Mouse (Mus musculus): ENCODE measurements at regions not wholly inside any gene's neighbourhood (a gene's known extent, or its start where the extent isn't known, plus 50 kb on each side); places are given as distances from the start of the nearest gene placed in this dataset.
A peak's percentile ranks its signal among the peaks of the same experiment; 100 is the strongest.

DNA sequence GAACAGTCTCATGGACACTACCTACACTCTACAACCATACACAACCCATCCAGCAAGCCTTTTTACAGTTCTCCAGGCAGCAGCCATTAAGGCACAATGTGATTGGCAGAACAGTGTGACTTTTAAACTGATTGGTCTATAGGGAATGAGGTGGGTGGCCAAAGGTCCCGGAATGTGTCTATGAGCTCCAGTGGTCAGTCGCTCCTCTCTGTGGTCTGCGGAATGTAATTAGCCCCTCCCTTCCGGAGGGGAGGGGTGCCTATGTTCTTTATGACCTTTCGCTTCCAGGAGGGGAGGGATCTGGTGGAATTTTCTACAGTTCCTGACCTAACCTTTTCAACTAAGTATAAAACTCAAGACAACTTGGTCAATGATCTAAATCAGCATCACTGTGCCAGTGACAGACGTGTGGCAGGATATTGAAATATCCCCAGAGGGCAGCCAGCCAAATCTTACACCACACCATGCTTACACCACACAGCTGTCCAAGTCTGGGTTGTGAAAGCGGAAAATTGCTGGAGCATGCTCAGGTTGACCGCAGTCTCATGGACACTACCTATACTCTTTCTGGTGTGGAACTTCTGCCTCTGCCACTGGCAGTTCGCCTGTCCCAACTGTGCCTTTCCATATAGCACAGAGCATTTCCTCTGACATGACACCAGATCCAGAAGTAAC lies 84.4 kb upstream of the Col5a2 start:
- no peak for TF ChIP-seq POLR2A (IDR thresholded peaks at IDR 0.05; ENCODE audit: insufficient read length, low read depth)
- no peak for TF ChIP-seq USF1 (IDR thresholded peaks at IDR 0.05; ENCODE audit: low read depth)
- TF ChIP-seq E2F4 (IDR thresholded peaks at IDR 0.05; ENCODE audit: insufficient read depth), result no peak
- TF ChIP-seq MAX (IDR thresholded peaks at IDR 0.05; ENCODE audit: low read depth), result no peak
- no peak for TF ChIP-seq POLR2AphosphoS2 (IDR thresholded peaks at IDR 0.05; ENCODE audit: insufficient read length, low read depth)
- 0 out of 2 replicates have a peak, but pooled peaks have one; percentile 41 for TF ChIP-seq CEBPB (IDR thresholded peaks at IDR 0.05; ENCODE audit: insufficient read depth, poor library complexity, severe bottlenecking)
- no peak for TF ChIP-seq TCF3 (IDR thresholded peaks at IDR 0.05; ENCODE audit: insufficient read length, low read depth)
- no peak for TF ChIP-seq REST (IDR thresholded peaks at IDR 0.05; ENCODE audit: insufficient read depth, insufficient read length)
- no peak for TF ChIP-seq TCF12 (IDR thresholded peaks at IDR 0.05; ENCODE audit: insufficient read depth, poor library complexity, severe bottlenecking)

Data from myocyte (in vitro differentiated cells).